Mouse (Mus musculus) liver, adult 2 months (tissue): ENCODE results near the gene Keap1.
"Not testable (repeated sequence)": the region's sequence is repeated elsewhere in the genome, so short reads cannot be mapped to it uniquely, and the experiment has no call there.

Source experiments
- CTCF ChIP-seq: fragments of 200-500 bp; IDR thresholded peaks from 2 replicates; pipeline ENCODE4 v1.5.1; 2011; ENCODE audit warnings: low read depth, low read length, control low read depth
- POLR2A ChIP-seq: fragments of 200-500 bp; IDR thresholded peaks from 2 replicates; pipeline ENCODE4 v1.6.1; 2011; ENCODE audit warnings: low read length, control low read depth; ENCODE audit not compliant: insufficient read depth; ENCODE audit errors: extremely low read depth

- not testable (repeated sequence) for TF ChIP-seq CTCF, POLR2A
Observed at GRCm38 (mm10) chr9:21256349-21256748, 17.2 kb upstream of the Keap1 start.
